Mouse (Mus musculus) lung, postnatal 0 days (tissue): ENCODE measurements around the gene Cipc.

Experiments
- CTCF ChIP-seq: IDR thresholded peaks from 2 replicates; pipeline ENCODE4 v1.5.1; 2016; ENCODE audit warnings: antibody characterized with exemption, mild to moderate bottlenecking
- EP300 ChIP-seq: IDR thresholded peaks from 2 replicates; pipeline ENCODE4 v1.6.1; 2016; ENCODE audit warnings: antibody characterized with exemption, mild to moderate bottlenecking, control low read depth

GRCm38 (mm10) chr12:86914756-86915155, 32.1 kb upstream of the Cipc start:
- TF ChIP-seq CTCF (no peak), EP300 (no peak)
